Mouse (Mus musculus): ENCODE data around the gene Ptp4a2.

Ptp4a2 gene

GRCm38 (mm10) chr4:129803368-129803767 is 7.7 kb upstream of the Ptp4a2 start:
- DNase-seq, result no peak

- no peak for DNase-seq
Observed at GRCm38 (mm10) chr4:129805059-129805458, 6.0 kb upstream of the Ptp4a2 start.

- no peak for DNase-seq
Observed at GRCm38 (mm10) chr4:129811605-129812468, 818 bp downstream of the Ptp4a2 start.

- DNase-seq, result no peak
Observed at GRCm38 (mm10) chr4:129817591-129817990, 6.6 kb downstream of the Ptp4a2 start.

GRCm38 (mm10) chr4:129818506-129819195 is 7.6 kb downstream of the Ptp4a2 start:
- DNase-seq, result peak; percentile 39

GRCm38 (mm10) chr4:129819712-129820336 is 8.8 kb downstream of the Ptp4a2 start:
- DNase-seq, result peak; percentile 96

GRCm38 (mm10) chr4:129820417-129821086 is 9.5 kb downstream of the Ptp4a2 start:
- peak; percentile 74 for DNase-seq

- no peak for DNase-seq
Observed at GRCm38 (mm10) chr4:129821087-129821616, 10.1 kb downstream of the Ptp4a2 start.

GRCm38 (mm10) chr4:129822324-129822723 is 11.3 kb downstream of the Ptp4a2 start:
- no peak for DNase-seq

- no peak for DNase-seq
Observed at GRCm38 (mm10) chr4:129823216-129823810, 12.3 kb downstream of the Ptp4a2 start.

- DNase-seq, result no peak
Observed at GRCm38 (mm10) chr4:129827611-129828010, 16.6 kb downstream of the Ptp4a2 start.

- no peak for DNase-seq
Observed at GRCm38 (mm10) chr4:129828081-129828480, 17.1 kb downstream of the Ptp4a2 start.

GRCm38 (mm10) chr4:129829799-129830198 is 18.8 kb downstream of the Ptp4a2 start:
- DNase-seq, result no peak

GRCm38 (mm10) chr4:129830343-129830944 is 19.4 kb downstream of the Ptp4a2 start:
- DNase-seq, result no peak

- no peak for DNase-seq
Observed at GRCm38 (mm10) chr4:129834581-129834980, 23.6 kb downstream of the Ptp4a2 start.

- no peak for DNase-seq
Observed at GRCm38 (mm10) chr4:129835296-129835695, 24.3 kb downstream of the Ptp4a2 start.

- DNase-seq, result no peak
Observed at GRCm38 (mm10) chr4:129839866-129840555, 29.0 kb downstream of the Ptp4a2 start.

- no peak for DNase-seq
Observed at GRCm38 (mm10) chr4:129846823-129847222, 35.8 kb downstream of the Ptp4a2 start.

GRCm38 (mm10) chr4:129850491-129850890 is 39.5 kb downstream of the Ptp4a2 start:
- DNase-seq, result no peak

GRCm38 (mm10) chr4:129851861-129852260 is 40.8 kb downstream of the Ptp4a2 start:
- no peak for DNase-seq

GRCm38 (mm10) chr4:129853053-129853452 is 42.0 kb downstream of the Ptp4a2 start:
- DNase-seq, result no peak

Measured in cerebellum, adult 11-12 months (tissue).